Mouse (Mus musculus) adrenal gland, postnatal 14 days (tissue): ENCODE measurements around the gene Atp6v1g1. TPM values are rescaled to one million over a fixed set of nuclear protein-coding genes. Genes with fewer than 3 reads are reported as not detected.

Experiments
- DNase-seq: peaks from one replicate; pipeline ENCODE4 v3.0.0; 2021; ENCODE audit warnings: mixed read lengths
- total RNA-seq: library from RNA; stranded (reverse); gene quantifications from 2 replicates; pipeline ENCODE4 v1.2.3, GENCODE M21; 2021

Gene Atp6v1g1
- total RNA-seq, 1 experiment from 2014 or later = 132 TPM

DNA sequence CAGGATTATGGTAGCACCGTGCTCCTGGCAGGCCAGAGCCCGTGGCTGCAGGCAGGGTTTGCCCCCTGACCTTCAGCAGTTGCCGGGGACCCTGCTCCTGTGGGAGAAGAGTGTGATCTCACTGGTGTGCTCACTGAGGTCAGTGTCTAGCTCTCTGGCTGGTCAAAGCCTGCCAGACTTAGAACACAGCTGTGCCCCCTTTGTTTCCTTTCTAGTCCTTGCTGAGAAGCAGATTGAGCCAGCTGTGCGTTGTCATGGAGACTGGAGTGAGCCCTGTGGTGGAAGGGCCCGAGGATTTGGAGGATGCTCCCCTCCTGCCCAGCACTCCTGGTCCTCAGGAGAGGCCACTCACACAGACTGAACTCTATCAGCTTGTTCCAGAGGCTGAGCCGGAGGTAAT is 35.5 kb downstream of the Atp6v1g1 start:
- DNase-seq = no peak

DNA sequence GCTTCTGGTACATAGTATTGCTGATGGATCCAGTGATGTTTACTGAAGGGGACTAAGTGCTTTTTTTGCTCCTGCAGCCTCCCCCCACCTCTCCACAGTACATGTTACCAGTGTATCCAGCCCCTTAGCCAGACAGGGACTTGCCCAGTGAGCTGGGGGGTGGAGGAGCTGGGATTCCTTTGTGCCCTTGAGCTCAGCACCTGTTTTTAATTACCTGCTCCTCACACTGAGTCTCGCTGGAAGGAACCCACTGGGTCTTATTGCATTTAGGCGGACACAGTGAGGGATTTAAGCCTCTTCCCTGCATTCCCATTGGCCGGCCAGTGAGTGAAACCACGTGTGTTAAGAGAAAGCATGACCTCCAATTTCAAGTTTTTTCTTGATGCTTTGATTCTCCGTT is 38.0 kb downstream of the Atp6v1g1 start:
- DNase-seq = no peak

DNA sequence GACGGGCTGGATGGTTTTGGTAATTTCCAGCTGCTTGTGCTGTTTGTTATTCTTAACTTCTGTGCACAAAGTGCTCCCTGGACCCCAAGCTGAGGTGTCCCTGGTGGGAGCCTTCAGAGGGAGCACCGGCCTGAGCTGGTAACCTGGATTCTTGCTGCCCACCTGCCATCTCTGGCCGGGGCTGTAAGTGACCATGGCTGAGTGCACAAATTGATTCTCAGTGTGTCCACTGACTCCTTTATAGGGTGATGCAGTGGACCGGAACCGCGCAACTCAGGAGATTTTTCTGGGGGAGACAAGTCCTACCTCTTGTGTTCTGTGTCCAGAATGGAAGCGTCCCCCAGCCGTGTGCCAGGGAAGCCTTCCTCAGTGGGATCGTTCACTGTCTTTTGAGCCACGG is 40.6 kb downstream of the Atp6v1g1 start:
- no peak for DNase-seq

DNA sequence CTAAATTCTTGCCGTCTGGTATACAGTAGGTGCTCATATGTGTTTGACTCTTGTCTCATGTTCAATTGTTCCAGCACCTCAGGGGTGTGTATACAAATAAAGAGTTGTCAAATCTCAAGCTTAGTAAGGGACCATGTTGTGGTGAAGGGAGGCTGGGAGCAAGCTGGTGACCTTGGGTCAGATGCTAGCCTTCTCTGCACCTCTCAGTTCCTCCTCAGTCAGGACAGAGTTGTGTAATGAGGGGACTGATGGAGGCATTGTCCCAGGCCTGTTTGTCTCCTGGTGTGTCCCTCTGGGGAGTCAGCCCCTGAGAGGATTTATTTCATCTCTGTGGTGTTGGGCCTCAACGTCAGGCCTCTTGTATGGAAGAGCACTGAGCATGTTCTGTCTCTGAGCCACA is 41.7 kb downstream of the Atp6v1g1 start:
- DNase-seq = no peak

DNA sequence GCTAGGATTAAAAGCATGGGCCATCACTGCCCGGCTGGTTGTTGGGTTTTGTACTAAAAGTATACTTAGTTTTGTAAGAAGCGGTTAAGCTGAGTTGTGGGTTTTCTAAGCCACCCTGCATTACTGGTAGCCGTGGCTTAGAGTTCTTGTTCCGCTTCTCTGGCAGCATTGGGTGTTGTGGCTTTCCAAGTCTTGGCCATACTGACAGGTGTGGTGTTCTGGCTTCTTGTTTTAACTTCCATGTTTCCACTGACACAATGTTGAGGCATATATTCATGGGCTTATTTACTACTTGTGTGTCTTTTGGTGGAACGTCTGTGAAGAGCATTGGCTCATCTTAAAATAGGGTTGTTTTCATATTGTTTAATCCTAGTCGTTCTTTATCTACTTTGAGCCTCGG is 45.4 kb downstream of the Atp6v1g1 start:
- no peak for DNase-seq

DNA sequence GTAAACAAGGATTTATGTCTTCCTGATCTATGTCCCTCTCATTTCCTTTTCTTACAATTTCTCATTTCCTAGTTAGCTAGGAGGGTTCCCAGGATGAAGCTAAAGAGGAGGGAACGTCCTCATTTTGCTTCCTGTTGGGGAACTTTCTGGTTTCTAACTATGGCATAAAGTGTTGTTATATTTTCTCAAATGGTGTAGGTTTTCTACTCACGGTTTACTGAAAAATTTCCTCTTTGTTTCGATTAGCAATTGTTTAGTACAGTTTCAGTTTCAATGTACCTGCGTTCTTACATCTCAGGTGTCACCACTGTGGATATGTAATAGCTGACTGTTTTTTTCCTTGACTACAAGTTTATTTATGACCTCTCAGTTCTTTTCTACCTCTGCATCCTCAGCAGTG is 46.0 kb downstream of the Atp6v1g1 start:
- DNase-seq = no peak

DNA sequence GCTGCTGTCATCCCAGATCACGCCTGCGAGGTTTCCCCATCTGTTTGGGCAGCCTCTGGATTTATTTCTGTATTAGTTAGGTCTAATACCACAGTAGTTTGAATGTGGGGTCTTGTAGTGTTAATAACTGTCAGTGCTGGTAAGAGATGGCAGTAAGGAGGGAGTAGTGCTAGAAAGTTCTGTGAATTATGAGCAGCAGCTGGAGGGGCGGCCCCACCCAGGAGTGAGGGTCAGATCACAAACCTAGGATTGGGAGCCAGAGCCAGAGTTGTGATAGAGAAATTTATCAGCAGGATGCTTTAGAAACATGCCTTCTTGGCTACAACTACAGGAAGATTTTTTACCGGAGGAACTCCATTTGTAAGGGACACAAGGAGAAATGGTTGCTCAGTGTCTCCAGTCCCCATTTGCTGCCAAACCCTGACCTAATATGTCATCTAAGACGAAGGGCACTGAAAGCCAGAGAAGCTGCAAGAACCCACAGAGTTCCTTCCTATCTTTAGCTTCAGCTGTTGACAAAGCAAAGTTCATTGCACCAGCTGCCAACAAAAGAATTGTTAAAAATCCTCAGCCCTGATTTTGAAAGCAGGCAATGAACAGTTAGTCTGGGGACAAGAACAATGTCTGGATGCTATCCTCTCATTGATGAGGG is 50.0 kb downstream of the Atp6v1g1 start:
- DNase-seq = no peak

DNA sequence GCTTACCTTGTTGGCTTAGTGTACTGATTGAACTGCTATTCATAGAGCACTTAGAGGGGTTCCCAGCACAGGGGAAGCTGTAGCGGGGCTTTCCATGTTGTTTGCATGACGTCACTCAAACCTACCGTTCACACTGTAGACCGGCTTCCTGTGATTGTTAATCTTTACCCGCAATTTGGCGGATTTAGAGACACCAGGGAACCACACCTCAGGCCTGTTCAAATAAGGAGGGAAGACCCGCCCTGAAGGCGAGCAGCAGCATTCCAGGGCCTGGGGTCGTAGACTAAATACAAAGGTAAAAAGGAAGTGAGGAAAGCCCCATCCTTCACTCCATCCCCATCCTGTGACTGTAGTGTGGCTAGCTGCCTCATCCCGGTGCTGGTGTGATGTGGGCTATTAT is 50.7 kb downstream of the Atp6v1g1 start:
- DNase-seq = no peak

DNA sequence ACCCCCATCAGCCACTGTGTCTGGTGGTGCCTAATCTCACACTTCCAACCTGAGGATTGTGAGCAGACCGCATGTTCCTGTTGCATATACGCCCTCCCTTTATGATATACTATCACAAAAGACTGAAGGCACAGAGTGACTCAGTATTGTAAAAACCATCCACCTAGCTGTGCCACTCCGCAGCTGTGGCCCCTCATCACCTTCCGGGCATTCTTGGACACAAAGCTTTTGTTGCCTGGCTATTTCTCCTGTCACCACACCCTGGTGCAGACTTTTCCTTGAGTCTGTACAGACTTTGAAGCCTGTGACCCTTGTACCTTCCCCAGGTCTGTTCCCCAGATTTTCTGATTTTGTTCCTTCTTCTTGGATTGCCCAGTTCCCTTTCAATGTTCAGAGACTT is 51.4 kb downstream of the Atp6v1g1 start:
- no peak for DNase-seq

Other genes with a start within 250 kb of the Atp6v1g1 start
- gene Orm1, start 200.2 kb upstream of the Atp6v1g1 start, total RNA-seq = 7.2 and 16.7 TPM in 2 replicates
- 6.6 and 8.0 TPM in 2 replicates for gene Orm3, start 188.6 kb upstream of the Atp6v1g1 start, total RNA-seq
- gene Orm2, start 182.3 kb upstream of the Atp6v1g1 start, total RNA-seq = 1.1 and 1.9 TPM in 2 replicates
- 4.4 and 16.1 TPM in 2 replicates for gene Akna, start 141.4 kb upstream of the Atp6v1g1 start, total RNA-seq
- 26.5 TPM in 2 replicates for gene Whrn, start 48.8 kb upstream of the Atp6v1g1 start, total RNA-seq
- 12.3 and 13.0 TPM in 2 replicates for gene Tmem268, start 14.0 kb downstream of the Atp6v1g1 start, total RNA-seq
- not detected in 2 replicates for gene Gm11213, start 60.5 kb downstream of the Atp6v1g1 start, total RNA-seq
- gene Tex48, start 77.7 kb downstream of the Atp6v1g1 start, total RNA-seq = not detected in 2 replicates
- not detected in 2 replicates for gene Gm11214, start 118.6 kb downstream of the Atp6v1g1 start, total RNA-seq
- 0.34 and 0.37 TPM in 2 replicates for gene Tnfsf15, start 200.3 kb downstream of the Atp6v1g1 start, total RNA-seq